Mouse (Mus musculus) brain, embryonic 14.5 days (tissue): ENCODE data around the gene E130218I03Rik.

Source experiments
- CTCF ChIP-seq: fragments of 200-500 bp; IDR thresholded peaks from 2 replicates; pipeline ENCODE4 v1.5.1; 2012; ENCODE audit warnings: inconsistent platforms, mild to moderate bottlenecking, moderate library complexity, borderline replicate concordance; ENCODE audit not compliant: insufficient read depth, insufficient read length; ENCODE audit errors: extremely low read depth
- POLR2A ChIP-seq: fragments of 200-500 bp; IDR thresholded peaks from 2 replicates; pipeline ENCODE4 v1.6.1; 2012; ENCODE audit warnings: mild to moderate bottlenecking, inconsistent platforms, borderline replicate concordance; ENCODE audit not compliant: poor library complexity, insufficient read depth, insufficient read length, severe bottlenecking; ENCODE audit errors: extremely low read depth

- TF ChIP-seq CTCF: no peak
- no peak for TF ChIP-seq POLR2A
Measured at GRCm38 (mm10) chr4:134237582-134238278, 5.7 kb upstream of the E130218I03Rik start.
